Mouse (Mus musculus) ES-E14 (cell line): Measurements from ENCODE around the gene Npcd. TPM values are rescaled to one million over a fixed set of nuclear protein-coding genes. Genes with fewer than 3 reads are reported as not detected.
A peak's percentile ranks its signal among the peaks of the same experiment; 100 is the strongest.

Source experiments
- DNase-seq: peaks from one replicate; pipeline ENCODE4 v3.0.0-alpha.2; 2013; ENCODE audit warnings: low read depth, low spot score
- H3K27ac ChIP-seq: 2 replicates; pipeline ENCODE4 v1.5.1; 2012; ENCODE audit warnings: low read depth, mild to moderate bottlenecking, low read length, moderate library complexity, mixed read lengths; ENCODE audit not compliant: poor library complexity, insufficient read depth, severe bottlenecking
- H3K36me3 ChIP-seq: 2 replicates; pipeline ENCODE4 v1.6.1; 2012; ENCODE audit warnings: mild to moderate bottlenecking, low read length, moderate library complexity, mixed read lengths; ENCODE audit not compliant: control insufficient read depth, poor library complexity, insufficient read depth, severe bottlenecking
- H3K4me1 ChIP-seq, 2 experiments: fragments of 150-350 bp in 1 of 2; sonication (generic) in 1 of 2; 2 replicates each; pipeline ENCODE4 v1.6.1; 2012; ENCODE audit warnings: low read length in 2 of 2, mild to moderate bottlenecking in 1 of 2, mixed read lengths in 1 of 2; ENCODE audit not compliant: control insufficient read depth in 2 of 2, insufficient read depth in 2 of 2, poor library complexity in 1 of 2
- H3K4me3 ChIP-seq, 2 experiments: fragments of 150-350 bp in 1 of 2; sonication (generic) in 1 of 2; 2 replicates each; pipeline ENCODE4 v1.5.1; 2012; ENCODE audit warnings: low read length in 2 of 2, low read depth in 1 of 2, mild to moderate bottlenecking in 1 of 2, mixed read lengths in 1 of 2; ENCODE audit not compliant: insufficient read depth in 1 of 2, poor library complexity in 1 of 2, severe bottlenecking in 1 of 2
- H3K9ac ChIP-seq: 2 replicates; pipeline ENCODE4 v1.6.1; 2012; ENCODE audit warnings: low read depth, mild to moderate bottlenecking, low read length, mixed read lengths; ENCODE audit not compliant: poor library complexity, insufficient read depth, severe bottlenecking
- H3K9me3 ChIP-seq: fragments of 150-350 bp; sonication (generic); 2 replicates; pipeline ENCODE4 v1.6.1; 2012; ENCODE audit warnings: low read depth, mild to moderate bottlenecking, low read length; ENCODE audit not compliant: control insufficient read depth, insufficient read depth
- CHD2 ChIP-seq: IDR thresholded peaks from 2 replicates; pipeline ENCODE4 v1.6.1; 2014; ENCODE audit warnings: mild to moderate bottlenecking, low read depth, low read length, inconsistent platforms
- HCFC1 ChIP-seq: IDR thresholded peaks from 2 replicates; pipeline ENCODE4 v1.6.1; 2012; ENCODE audit warnings: low read length, inconsistent platforms, borderline replicate concordance; ENCODE audit not compliant: insufficient read depth
- MAFK ChIP-seq: IDR thresholded peaks from 2 replicates; pipeline ENCODE4 v1.6.1; 2014; ENCODE audit warnings: mild to moderate bottlenecking, low read depth, low read length, inconsistent platforms; ENCODE audit not compliant: insufficient read depth
- ZC3H11A ChIP-seq: IDR thresholded peaks from 2 replicates; pipeline ENCODE4 v1.6.1; 2012; ENCODE audit warnings: low read depth, mild to moderate bottlenecking, inconsistent platforms, low read length, borderline replicate concordance
- ZNF384 ChIP-seq: IDR thresholded peaks from 2 replicates; pipeline ENCODE4 v1.6.1; 2012; ENCODE audit warnings: low read depth, low read length, inconsistent platforms
- in situ Hi-C, 2 experiments: fragments of 600-800 bp; cut with MboI; formaldehyde crosslinking; loops; one replicate each; pipeline ENCODE4 v1.15.1; 2025; ENCODE audit warnings: low sequenced_read_pairs in 2 of 2, inconsistent platforms in 1 of 2; ENCODE audit not compliant: unreplicated experiment in 2 of 2
- total RNA-seq: library from RNA; depleted of rRNA; stranded (reverse); fragments of 300-350 nt; gene quantifications from 2 replicates; pipeline ENCODE4 v1.2.3, GENCODE M21; 2012

Npcd gene
- total RNA-seq, 1 experiment, result 3.4 TPM

DNA sequence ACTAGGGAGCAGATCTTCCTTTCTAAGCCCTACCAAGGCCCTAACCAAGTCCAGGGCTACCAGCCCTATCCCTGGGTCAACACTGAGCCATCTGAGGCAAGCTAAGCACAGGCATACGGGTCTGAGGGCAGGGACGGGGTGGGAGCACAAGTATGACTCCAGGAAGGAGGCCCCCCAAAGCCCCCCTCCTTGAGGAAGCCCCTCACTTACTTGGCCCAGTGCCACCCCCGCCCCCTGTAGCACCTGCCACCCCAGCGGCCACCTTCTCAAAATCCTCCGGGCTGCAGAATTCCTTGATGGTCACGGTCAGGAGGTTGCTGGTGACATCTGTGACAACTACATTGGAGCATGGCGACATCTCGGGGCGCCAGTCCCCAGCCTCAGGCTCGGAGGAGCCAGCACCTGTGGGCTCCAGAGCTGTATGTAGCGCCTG, 6.2 kb downstream of the Npcd start:
- in situ Hi-C loops, result no loop called here
- TF ChIP-seq CHD2 (no peak), MAFK (no peak), HCFC1 (no peak), ZC3H11A (no peak), ZNF384 (no peak)
- Histone ChIP-seq H3K9ac (no peak overlapping the region), H3K4me3 (peak overlapping the region in 1 of 2 experiments; percentile 44; a peak in 1 of 4 replicates), H3K9me3 (no peaks in the 10 kb centered on the region), H3K27ac (no peak overlapping the region), H3K4me1 (peaks cover 0 to 29% of the 10 kb centered on the region in 2 experiments; a peak in 1 of 4 replicates), H3K36me3 (peaks cover 54% of the 10 kb centered on the region)
- no peak for DNase-seq

GRCm38 (mm10) chr15:79827061-79827777, 6.8 kb downstream of the Npcd start:
- H3K9me3 ChIP-seq, result no peaks in the 10 kb centered on the region
- no peak overlapping the region for H3K9ac ChIP-seq
- H3K4me1 ChIP-seq, result peaks cover 0 to 27% of the 10 kb centered on the region in 2 experiments; a peak in 1 of 4 replicates
- no peak overlapping the region for H3K4me3 ChIP-seq
- TF ChIP-seq MAFK (no peak), ZC3H11A (no peak), HCFC1 (no peak), ZNF384 (no peak)
- peaks cover 57% of the 10 kb centered on the region for H3K36me3 ChIP-seq
- in situ Hi-C loops, result no loop called here
- H3K27ac ChIP-seq, result no peak overlapping the region
- no peak for DNase-seq

DNA sequence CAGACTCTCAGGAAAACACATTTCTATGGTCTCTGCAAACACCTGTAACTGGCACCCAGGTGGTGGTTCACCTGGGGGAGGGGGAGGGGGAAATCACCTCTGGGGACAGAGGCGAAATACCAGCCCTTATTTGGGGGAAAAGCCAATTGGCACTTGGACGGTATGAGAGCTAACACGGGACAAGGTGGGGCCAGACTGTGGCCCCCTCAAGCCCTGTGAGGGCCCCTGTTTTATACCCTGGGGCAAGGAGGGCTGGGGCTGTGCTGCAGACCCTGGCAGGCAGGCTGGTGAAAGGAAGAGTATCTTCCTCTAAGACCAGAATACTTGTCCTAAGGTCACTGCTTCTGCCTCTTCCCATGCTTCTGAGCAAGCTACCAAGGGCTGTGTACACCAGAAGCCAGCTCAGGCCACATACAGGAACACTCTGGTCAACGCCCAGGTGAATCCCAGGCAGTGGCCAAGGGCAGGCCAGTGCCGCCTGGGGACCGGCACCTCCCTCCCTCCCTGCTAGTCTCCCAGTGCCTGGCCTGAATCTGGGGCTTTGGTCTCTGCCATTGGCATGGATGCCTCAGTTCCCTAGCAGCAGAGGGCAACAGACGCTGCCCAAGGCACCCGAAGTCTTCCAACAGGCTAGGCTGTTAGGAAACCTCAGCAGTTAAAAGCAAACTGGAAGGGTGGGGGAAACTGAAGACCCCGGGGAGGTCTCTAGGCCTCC, 7.7 kb downstream of the Npcd start:
- TF ChIP-seq ZNF384 (0 out of 2 replicates have a peak, but pooled peaks have one; percentile 2), ZC3H11A (no peak)
- H3K4me1 ChIP-seq, result peaks cover 0 to 24% of the 10 kb centered on the region in 2 experiments; a peak in 1 of 4 replicates
- DNase-seq, result no peak
- H3K36me3 ChIP-seq, result peaks cover 53% of the 10 kb centered on the region
- in situ Hi-C loops, result no loop called here
- H3K27ac ChIP-seq, result no peak overlapping the region
- H3K9me3 ChIP-seq, result no peaks in the 10 kb centered on the region
- no peak overlapping the region for H3K4me3 ChIP-seq
- no peak overlapping the region for H3K9ac ChIP-seq

DNA sequence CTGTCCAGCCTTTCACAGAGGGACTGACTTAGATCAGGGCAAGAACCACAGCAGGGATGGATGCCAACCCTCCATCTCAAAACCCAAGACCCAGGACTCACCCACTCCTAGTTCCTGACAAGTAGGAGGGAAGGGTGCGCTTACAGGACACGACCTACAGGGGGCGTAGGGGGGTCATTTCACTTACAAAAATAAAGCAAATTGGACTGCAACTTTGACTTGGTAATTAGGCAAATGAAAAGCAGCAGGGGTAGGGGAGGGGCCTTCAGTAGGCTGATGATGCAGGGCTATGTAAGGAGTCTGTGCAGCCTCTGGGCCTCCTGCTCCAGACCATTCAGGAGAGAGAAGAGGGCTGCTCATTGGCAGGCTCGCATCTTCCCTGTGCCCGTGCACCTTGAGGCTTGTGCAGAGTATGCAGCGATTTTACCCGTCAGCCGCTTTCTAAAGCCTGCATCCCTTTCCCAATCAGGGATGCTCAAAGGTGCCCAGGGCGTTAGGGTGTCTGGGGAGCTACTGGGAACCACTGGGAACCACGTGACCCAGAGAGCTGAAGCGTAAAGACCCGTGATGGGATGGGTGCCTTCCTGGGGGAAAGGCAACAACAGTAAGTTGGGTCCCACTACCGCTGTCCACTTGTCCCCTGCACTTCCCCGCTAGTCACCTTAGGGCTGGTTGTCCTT, 8.8 kb downstream of the Npcd start:
- peaks cover 0 to 24% of the 10 kb centered on the region in 2 experiments; a peak in 1 of 4 replicates for H3K4me1 ChIP-seq
- no peaks in the 10 kb centered on the region for H3K9me3 ChIP-seq
- H3K27ac ChIP-seq, result 0 out of 2 replicates have a peak overlapping the region, but pooled peaks have one; percentile 9
- no peak overlapping the region; a peak in 1 of 4 replicates for H3K4me3 ChIP-seq
- H3K9ac ChIP-seq, result no peak overlapping the region
- H3K36me3 ChIP-seq, result peaks cover 48% of the 10 kb centered on the region
- DNase-seq, result peak; percentile 89
- TF ChIP-seq MAFK, result no peak
- TF ChIP-seq ZNF384, result no peak
- TF ChIP-seq ZC3H11A, result no peak
- no peak for TF ChIP-seq CHD2
- no peak for TF ChIP-seq HCFC1
- in situ Hi-C loops, result no loop called here
